7 mouse cellular contexts compared by ENCODE assay signal in genomic region chr19:7056248-7057087, GRCm38 (mm10). TPM values are rescaled to one million over a fixed set of nuclear protein-coding genes. Genes with fewer than 3 reads are reported as not detected.
A peak's percentile ranks its signal among the peaks of the same experiment; 100 is the strongest.
DNase-seq lines count a peak whose midpoint lies in the region; ATAC-seq and TF ChIP-seq lines count a peak whose summit lies in the region.

Gene Macrod1, plus strand, starts transcription at chr19:7056810.

- DNase-seq in adrenal gland, adult 18-20 months (ENCODE audit: low spot score in 2 of 2) = peak; percentile 68 to 77
- peak; percentile 79 for DNase-seq in embryo, embryonic 10.5 days (ENCODE audit: low spot score)
- DNase-seq in gastrocnemius, postnatal 36 days = peak; percentile 81 to 83
- peak; percentile 86 to 93 for DNase-seq in left cerebral cortex, postnatal 14 days (ENCODE audit: low spot score in 2 of 2)

- no peaks in the 10 kb centered on the region for H3K9me3 ChIP-seq in intestine, embryonic 15.5 days

- WGBS in intestine, embryonic 15.5 days = 2% methylated on average over 70 of the region's 72 CpGs
- WGBS in small intestine, adult 2 months = under 1% methylated on average over 72 of the region's 72 CpGs

- H3K36me3 ChIP-seq in intestine, embryonic 15.5 days = no peaks in the 10 kb centered on the region
- no peaks in the 10 kb centered on the region for H3K36me3 ChIP-seq in small intestine, adult 2 months (ENCODE audit: control insufficient read depth, insufficient read depth, low read length)

- intact Hi-C loops in gastrocnemius, postnatal 36 days (cut with DNase I) = no loop called here
- intact Hi-C loops in left cerebral cortex, postnatal 14 days (cut with DNase I) = loop anchor here (10.0 kb wide), 1 partner anchor 288 kb away; the partner anchor contains the start of gene Mark2

- peak within 1 kb of the TSS; percentile 65; the same call in 1 of the 2 replicates for H3K27ac ChIP-seq in intestine, embryonic 15.5 days
- peak within 1 kb of the TSS; percentile 51 for H3K27ac ChIP-seq in small intestine, adult 2 months (ENCODE audit: insufficient read depth, low read depth, low read length)

- ATAC-seq in intestine, embryonic 15.5 days = peak; percentile 82
- ATAC-seq in megakaryocyte-erythroid progenitor cell, adult 5-6 weeks (replicated peaks; ENCODE audit: low FRiP score, low TSS enrichment, poor library complexity, severe bottlenecking) = peak; percentile 88

- H3K4me1 ChIP-seq in intestine, embryonic 15.5 days (replicated peaks) = peaks cover 23% of the 10 kb centered on the region
- H3K4me1 ChIP-seq in small intestine, adult 2 months (ENCODE audit: control insufficient read depth, insufficient read depth, insufficient read length, low read length) = peaks cover 14% of the 10 kb centered on the region

- TF ChIP-seq CTCF in small intestine, adult 2 months (IDR thresholded peaks at IDR 0.05; ENCODE audit: extremely low read depth, insufficient read length, insufficient replicate concordance, low read depth, low read length) = no peak

- H3K4me3 ChIP-seq in intestine, embryonic 15.5 days (replicated peaks) = peak within 1 kb of the TSS; percentile 70
- peak within 1 kb of the TSS; percentile 79 for H3K4me3 ChIP-seq in small intestine, adult 2 months (ENCODE audit: low read depth, low read length)

- no peak for TF ChIP-seq POLR2A in small intestine, adult 2 months (IDR thresholded peaks at IDR 0.05; ENCODE audit: low read depth, low read length)

- peak within 1 kb of the TSS; percentile 100 for H3K4me2 ChIP-seq in intestine, embryonic 15.5 days (replicated peaks)

- H3K9ac ChIP-seq in intestine, embryonic 15.5 days = peak within 1 kb of the TSS; percentile 63

- H3K27me3 ChIP-seq in intestine, embryonic 15.5 days (replicated peaks) = no peaks in the 10 kb centered on the region
- H3K27me3 ChIP-seq in small intestine, adult 2 months (ENCODE audit: control insufficient read depth, insufficient read depth, low read length) = no peaks in the 10 kb centered on the region

RNA-seq across cellular contexts. Expression of gene Macrod1, which starts in this region (rescaled TPM):
- 10 to 100 TPM; 62.4 to 77.9 TPM for total RNA-seq in adrenal gland, adult 18-20 months (2021)
- total RNA-seq in gastrocnemius, postnatal 36 days (2021) = 100 to 1,000 TPM; 240 to 280 TPM
- 11.8 and 11.9 TPM in 2 replicates for polyA plus RNA-seq in intestine, embryonic 15.5 days (2015; fragmentation: Nextera tagmentation; extraction: Ambion mirVana)
- total RNA-seq in left cerebral cortex, postnatal 14 days (2021) = 10 to 100 TPM in 1 of 2 experiments, 1 to 10 TPM in 1; 8.4 to 11.3 TPM
- total RNA-seq in megakaryocyte-erythroid progenitor cell, adult 5-6 weeks (2014; fragmentation: Nextera tagmentation) = 19.1 and 25.9 TPM in 2 replicates
- 6.1 and 10.3 TPM in 2 replicates for total RNA-seq in megakaryocyte-erythroid progenitor cell, adult 5-6 weeks (2017)
- polyA plus RNA-seq in small intestine, adult 2 months (2012; rRNA removed) = 30.1 and 37.2 TPM in 2 replicates

Comparison
In these comparisons a context has a peak if more than half of its experiments do, and no peak if none do; other contexts are left out.
1. Peak in every context shown above with its lines: DNase-seq, ATAC-seq, H3K4me3 ChIP-seq and H3K27ac ChIP-seq.